Mouse (Mus musculus): Measurements from ENCODE around the gene Taar9.

- no peak for TF ChIP-seq CTCF (IDR thresholded peaks at IDR 0.05; ENCODE audit: low read depth, low read length)
- no peak for TF ChIP-seq EP300 (IDR thresholded peaks at IDR 0.05; ENCODE audit: insufficient read depth, low read depth, low read length)
These were observed 24.8 kb upstream of the Taar9 start for GRCm38 (mm10) chr10:24134071-24134645.

Data from ES-Bruce4 (cell line).